In genomic region chr1:39499485-39499941, GRCm38 (mm10) we compare ENCODE assay signal across 13 mouse cellular contexts. TPM values are rescaled to one million over a fixed set of nuclear protein-coding genes. Genes with fewer than 3 reads are reported as not detected.
DNase-seq lines count a peak whose midpoint lies in the region; ATAC-seq lines count a peak whose summit lies in the region.
"Had no signal": no experiment of that assay in that cellular context is flagged by ENCODE, and none has a peak within 500 bp of the region (broad histone marks: within the 10 kb centered on the region; RNA-seq: fewer than 3 reads in every experiment).

No protein-coding gene starts in this region.

- ATAC-seq in forebrain, embryonic 15.5 days (replicated peaks) = peak; percentile 38; the same call in 1 of the 2 replicates
- ATAC-seq in megakaryocyte, adult 5-6 weeks (ENCODE audit: poor library complexity, severe bottlenecking) = no peak
- ATAC-seq in liver, embryonic 13.5 days (ENCODE audit: low read depth) = peak; percentile 57
- ATAC-seq in stomach, embryonic 15.5 days (ENCODE audit: insufficient read depth, low FRiP score, low read depth) = peak; percentile 53; the same call in 1 of the 2 replicates
- no peak for ATAC-seq in frontal cortex, adult (ENCODE audit: low TSS enrichment)
- ATAC-seq: intestine, postnatal 0 days had no signal

- DNase-seq in forebrain, embryonic 10.5 days (ENCODE audit: extremely low spot score, low spot score) = no peak
- DNase-seq in liver, embryonic 13.5 days = no peak
- DNase-seq in left cerebral cortex, postnatal 14 days (ENCODE audit: low spot score in 2 of 2) = no peak
- DNase-seq: adrenal gland, postnatal 14 days; cerebellum, adult 11 months had no signal

- intact Hi-C loops in left cerebral cortex, postnatal 14 days (cut with DNase I) = no loop called here

- no peak overlapping the region for H3K4me3 ChIP-seq in forebrain, embryonic 15.5 days
- H3K4me3 ChIP-seq in forebrain, embryonic 10.5 days = no peak overlapping the region
- H3K4me3 ChIP-seq in megakaryocyte, embryonic 14.5 days (replicated peaks) = peak overlapping the region; percentile 88
- H3K4me3 ChIP-seq in liver, embryonic 13.5 days (replicated peaks) = no peak overlapping the region
- H3K4me3 ChIP-seq in stomach, embryonic 15.5 days (replicated peaks) = no peak overlapping the region
- H3K4me3 ChIP-seq: heart, embryonic 15.5 days; limb, embryonic 12.5 days had no signal

- H3K36me3 ChIP-seq in forebrain, embryonic 15.5 days = no peaks in the 10 kb centered on the region
- H3K36me3 ChIP-seq in forebrain, embryonic 10.5 days (replicated peaks) = no peaks in the 10 kb centered on the region
- no peaks in the 10 kb centered on the region for H3K36me3 ChIP-seq in megakaryocyte, embryonic 14.5 days (replicated peaks; ENCODE audit: low read length)
- H3K36me3 ChIP-seq in liver, embryonic 13.5 days = no peaks in the 10 kb centered on the region
- no peaks in the 10 kb centered on the region for H3K36me3 ChIP-seq in stomach, embryonic 15.5 days
- H3K36me3 ChIP-seq: heart, embryonic 15.5 days; limb, embryonic 12.5 days had no signal

- H3K9me3 ChIP-seq in forebrain, embryonic 15.5 days = no peaks in the 10 kb centered on the region
- 0 out of 2 replicates have a peak, but pooled peaks cover 8% of the 10 kb centered on the region for H3K9me3 ChIP-seq in forebrain, embryonic 10.5 days
- peaks cover 38% of the 10 kb centered on the region for H3K9me3 ChIP-seq in megakaryocyte, embryonic 14.5 days
- H3K9me3 ChIP-seq in liver, embryonic 13.5 days (replicated peaks) = no peaks in the 10 kb centered on the region
- no peaks in the 10 kb centered on the region for H3K9me3 ChIP-seq in stomach, embryonic 15.5 days
- H3K9me3 ChIP-seq: heart, embryonic 15.5 days had no signal

- 83% methylated on average over 2 of the region's 2 CpGs for WGBS in forebrain, embryonic 15.5 days
- WGBS in forebrain, embryonic 10.5 days = 89% methylated on average over 2 of the region's 2 CpGs
- WGBS in liver, embryonic 13.5 days (ENCODE audit: insufficient replicate concordance) = 63% methylated on average over 2 of the region's 2 CpGs
- 88% methylated on average over 2 of the region's 2 CpGs for WGBS in stomach, embryonic 15.5 days

- H3K9ac ChIP-seq in forebrain, embryonic 15.5 days (replicated peaks) = no peak overlapping the region
- no peak overlapping the region for H3K9ac ChIP-seq in liver, embryonic 13.5 days
- no peak overlapping the region for H3K9ac ChIP-seq in stomach, embryonic 15.5 days
- H3K9ac ChIP-seq: heart, embryonic 15.5 days; limb, embryonic 12.5 days had no signal

- no peak overlapping the region for H3K4me2 ChIP-seq in forebrain, embryonic 15.5 days (replicated peaks)
- no peak overlapping the region for H3K4me2 ChIP-seq in liver, embryonic 13.5 days
- no peak overlapping the region for H3K4me2 ChIP-seq in stomach, embryonic 15.5 days
- H3K4me2 ChIP-seq: heart, embryonic 15.5 days; limb, embryonic 12.5 days had no signal

- H3K4me1 ChIP-seq in forebrain, embryonic 15.5 days = no peaks in the 10 kb centered on the region
- H3K4me1 ChIP-seq in forebrain, embryonic 10.5 days = no peaks in the 10 kb centered on the region
- H3K4me1 ChIP-seq in megakaryocyte, embryonic 14.5 days = peaks cover 13% of the 10 kb centered on the region
- H3K4me1 ChIP-seq in liver, embryonic 13.5 days (replicated peaks) = no peaks in the 10 kb centered on the region
- no peaks in the 10 kb centered on the region for H3K4me1 ChIP-seq in stomach, embryonic 15.5 days
- H3K4me1 ChIP-seq: heart, embryonic 15.5 days; limb, embryonic 12.5 days had no signal

- H3K27ac ChIP-seq in forebrain, embryonic 15.5 days (replicated peaks) = no peak overlapping the region
- no peak overlapping the region for H3K27ac ChIP-seq in forebrain, embryonic 10.5 days
- no peak overlapping the region for H3K27ac ChIP-seq in liver, embryonic 13.5 days
- no peak overlapping the region for H3K27ac ChIP-seq in stomach, embryonic 15.5 days
- H3K27ac ChIP-seq: heart, embryonic 15.5 days; limb, embryonic 12.5 days had no signal

- no peaks in the 10 kb centered on the region for H3K27me3 ChIP-seq in forebrain, embryonic 15.5 days
- H3K27me3 ChIP-seq in forebrain, embryonic 10.5 days (ENCODE audit: poor library complexity, severe bottlenecking) = no peaks in the 10 kb centered on the region
- H3K27me3 ChIP-seq in megakaryocyte, embryonic 14.5 days (replicated peaks) = peaks cover 25% of the 10 kb centered on the region
- H3K27me3 ChIP-seq in liver, embryonic 13.5 days = no peaks in the 10 kb centered on the region
- H3K27me3 ChIP-seq in stomach, embryonic 15.5 days (replicated peaks) = no peaks in the 10 kb centered on the region
- H3K27me3 ChIP-seq: heart, embryonic 15.5 days; limb, embryonic 12.5 days had no signal

RNA-seq across cellular contexts. Expression of gene Tbc1d8, which starts 21.0 kb away (rescaled TPM):
- 10.0 and 10.6 TPM in 2 replicates for polyA plus RNA-seq in forebrain, embryonic 15.5 days (2015; fragmentation: Nextera tagmentation; extraction: Ambion mirVana)
- polyA plus RNA-seq in forebrain, embryonic 10.5 days (2016; fragmentation: Nextera tagmentation; extraction: Ambion mirVana) = 4.5 and 6.7 TPM in 2 replicates
- polyA plus RNA-seq in megakaryocyte, embryonic 14.5 days (2012; ENCODE audit: insufficient read depth, low replicate concordance) = 1.7 and 6.4 TPM in 2 replicates
- 60.6 and 61.8 TPM in 2 replicates for total RNA-seq in megakaryocyte, adult 5-6 weeks (2015)
- total RNA-seq in megakaryocyte, adult 5-6 weeks (2017) = 35.5 and 46.5 TPM in 2 replicates
- polyA plus RNA-seq in liver, embryonic 13.5 days (2015; fragmentation: Nextera tagmentation; extraction: Ambion mirVana) = 2.7 and 3.0 TPM in 2 replicates
- polyA plus RNA-seq in stomach, embryonic 15.5 days (2015; fragmentation: Nextera tagmentation; extraction: Ambion mirVana) = 11.7 and 12.5 TPM in 2 replicates
- 10 to 100 TPM; 13.9 to 16.8 TPM for total RNA-seq in left cerebral cortex, postnatal 14 days (2021)

RNA-seq across cellular contexts. Expression of gene Cnot11, which starts 35.3 kb away (rescaled TPM):
- polyA plus RNA-seq in forebrain, embryonic 15.5 days (2015; fragmentation: Nextera tagmentation; extraction: Ambion mirVana) = 18.8 and 19.4 TPM in 2 replicates
- polyA plus RNA-seq in forebrain, embryonic 10.5 days (2016; fragmentation: Nextera tagmentation; extraction: Ambion mirVana) = 21.5 and 22.0 TPM in 2 replicates
- polyA plus RNA-seq in megakaryocyte, embryonic 14.5 days (2012; ENCODE audit: insufficient read depth, low replicate concordance) = 29.4 and 46.8 TPM in 2 replicates
- total RNA-seq in megakaryocyte, adult 5-6 weeks (2015) = 16.9 and 17.9 TPM in 2 replicates
- 18.1 and 20.2 TPM in 2 replicates for total RNA-seq in megakaryocyte, adult 5-6 weeks (2017)
- 10.9 and 11.3 TPM in 2 replicates for polyA plus RNA-seq in liver, embryonic 13.5 days (2015; fragmentation: Nextera tagmentation; extraction: Ambion mirVana)
- polyA plus RNA-seq in stomach, embryonic 15.5 days (2015; fragmentation: Nextera tagmentation; extraction: Ambion mirVana) = 20.3 and 22.3 TPM in 2 replicates
- 10 to 100 TPM; 23.1 to 25.9 TPM for total RNA-seq in left cerebral cortex, postnatal 14 days (2021)

Comparison
In these comparisons a context has a peak if more than half of its experiments do, and no peak if none do; other contexts are left out.
1. ATAC-seq: peak in forebrain, embryonic 15.5 days (single experiment), liver, embryonic 13.5 days (single experiment) and stomach, embryonic 15.5 days (single experiment); none in megakaryocyte, adult 5-6 weeks (single experiment) and frontal cortex, adult (single experiment).